Mouse (Mus musculus): Measurements from ENCODE around the gene Ppp1r1b.

The Ppp1r1b gene

DNA sequence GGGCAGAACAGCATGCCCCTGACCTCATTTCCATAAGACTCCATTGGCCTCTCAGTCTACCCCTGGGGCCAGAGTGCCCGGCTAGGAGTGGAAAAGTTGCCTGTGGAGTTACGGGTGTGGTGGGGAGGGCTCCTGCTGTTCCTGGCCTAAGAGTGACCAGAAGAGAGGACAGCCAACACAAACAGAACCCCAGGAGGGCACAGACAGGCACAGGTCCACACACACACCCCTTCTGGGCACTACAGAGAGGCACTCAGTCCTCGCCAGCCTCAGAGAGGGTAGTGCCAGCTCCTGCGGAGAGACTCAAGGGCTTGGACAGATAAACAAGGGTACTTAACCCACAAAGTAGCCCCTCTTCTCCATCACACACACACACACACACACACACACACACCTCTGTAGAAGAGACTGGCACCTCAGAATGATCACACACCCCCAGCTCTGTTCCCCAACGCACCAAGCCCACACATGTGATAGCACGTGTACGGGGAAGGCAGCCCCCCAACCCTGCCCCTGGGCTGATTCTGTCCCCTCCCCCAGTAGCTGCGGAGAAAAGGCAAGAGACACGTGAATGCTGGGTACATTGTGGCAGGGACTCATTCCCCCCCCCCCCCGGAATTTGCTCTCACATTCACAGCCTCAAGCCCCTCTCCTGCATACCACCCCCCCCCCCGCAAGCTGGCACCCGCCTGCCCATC is 670 bp upstream of the Ppp1r1b start:
- in situ Hi-C loops (cut with MboI) = no loop called here

DNA sequence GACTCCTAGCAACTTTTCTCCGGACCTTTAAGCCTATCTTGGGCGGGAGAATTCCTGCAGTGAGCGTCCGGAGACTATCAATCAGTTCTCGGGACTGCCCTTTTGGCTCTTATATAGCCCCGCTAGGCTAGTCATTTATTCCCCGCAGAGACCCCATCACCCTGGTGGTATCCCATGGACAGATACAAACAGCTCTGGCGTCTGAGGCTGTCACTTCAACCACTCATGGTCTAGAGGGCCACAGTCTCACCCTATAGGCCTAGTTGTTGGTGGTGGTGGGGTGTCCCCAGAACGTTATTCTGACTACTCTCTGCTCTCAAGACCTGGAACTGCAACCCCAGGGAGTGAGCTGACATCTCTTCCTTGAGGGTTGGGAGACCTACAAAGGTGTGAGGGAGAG is 1.1 kb downstream of the Ppp1r1b start:
- in situ Hi-C loops (cut with MboI) = no loop called here

GRCm38 (mm10) chr11:98352272-98352990 is 4.2 kb downstream of the Ppp1r1b start:
- in situ Hi-C loops (cut with MboI) = no loop called here

DNA sequence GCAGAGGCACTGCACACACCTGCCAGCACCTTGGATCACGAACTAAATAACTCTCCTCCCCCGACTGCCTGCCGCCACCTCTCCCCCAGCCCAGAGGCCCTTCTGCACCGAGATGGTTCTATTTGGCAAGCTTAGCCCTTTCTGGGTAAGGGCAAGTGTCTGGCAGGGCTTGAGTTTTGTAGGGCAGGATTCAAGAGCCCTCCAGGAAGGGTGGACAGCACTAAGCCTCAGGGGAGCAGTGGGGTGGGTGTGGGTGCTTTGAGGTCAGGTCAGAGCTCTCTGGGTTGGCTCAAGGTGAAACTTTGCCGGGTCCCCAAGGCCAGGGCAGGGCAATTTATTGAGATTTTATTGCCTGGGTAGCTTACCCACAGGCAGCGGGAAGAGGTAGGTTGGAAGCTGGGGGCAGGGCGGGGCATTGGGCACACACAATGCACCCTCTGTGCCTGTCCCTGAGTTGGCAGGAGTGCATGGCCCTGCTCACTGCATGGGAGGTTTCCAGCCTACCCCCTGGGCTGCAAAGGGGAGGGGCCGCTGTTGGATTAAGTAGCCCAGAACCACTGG is 5.5 kb downstream of the Ppp1r1b start:
- in situ Hi-C loops (cut with MboI) = no loop called here

GRCm38 (mm10) chr11:98354445-98354844 is 6.2 kb downstream of the Ppp1r1b start:
- in situ Hi-C loops (cut with MboI) = no loop called here

DNA sequence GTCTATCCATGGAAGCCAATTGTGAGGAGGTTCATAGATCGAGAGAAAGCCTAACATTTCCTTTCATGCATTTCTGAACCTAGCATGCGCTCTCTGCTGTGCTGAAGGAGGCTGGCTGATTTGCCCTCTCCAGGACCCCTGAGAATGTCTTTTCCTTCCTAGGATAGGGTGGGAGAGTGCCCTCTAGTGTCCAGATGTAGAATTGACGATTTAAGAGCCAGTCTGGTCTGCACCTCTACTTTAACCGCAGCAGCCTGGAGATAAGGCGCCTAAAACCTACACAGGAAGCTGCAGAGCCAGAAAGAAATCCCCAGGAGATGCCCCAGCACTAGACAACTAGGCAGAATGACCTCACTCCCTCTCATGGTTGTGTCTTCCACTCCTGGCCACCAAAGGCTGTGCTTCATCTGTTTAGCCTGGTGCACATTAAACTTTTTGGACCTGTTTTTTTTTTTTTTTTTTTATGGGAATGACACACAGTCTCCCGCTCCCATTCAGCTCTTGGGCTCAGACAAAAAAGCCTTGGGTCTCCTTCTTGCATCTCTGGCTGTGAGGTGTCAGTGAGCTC is 7.6 kb downstream of the Ppp1r1b start:
- in situ Hi-C loops (cut with MboI) = no loop called here

DNA sequence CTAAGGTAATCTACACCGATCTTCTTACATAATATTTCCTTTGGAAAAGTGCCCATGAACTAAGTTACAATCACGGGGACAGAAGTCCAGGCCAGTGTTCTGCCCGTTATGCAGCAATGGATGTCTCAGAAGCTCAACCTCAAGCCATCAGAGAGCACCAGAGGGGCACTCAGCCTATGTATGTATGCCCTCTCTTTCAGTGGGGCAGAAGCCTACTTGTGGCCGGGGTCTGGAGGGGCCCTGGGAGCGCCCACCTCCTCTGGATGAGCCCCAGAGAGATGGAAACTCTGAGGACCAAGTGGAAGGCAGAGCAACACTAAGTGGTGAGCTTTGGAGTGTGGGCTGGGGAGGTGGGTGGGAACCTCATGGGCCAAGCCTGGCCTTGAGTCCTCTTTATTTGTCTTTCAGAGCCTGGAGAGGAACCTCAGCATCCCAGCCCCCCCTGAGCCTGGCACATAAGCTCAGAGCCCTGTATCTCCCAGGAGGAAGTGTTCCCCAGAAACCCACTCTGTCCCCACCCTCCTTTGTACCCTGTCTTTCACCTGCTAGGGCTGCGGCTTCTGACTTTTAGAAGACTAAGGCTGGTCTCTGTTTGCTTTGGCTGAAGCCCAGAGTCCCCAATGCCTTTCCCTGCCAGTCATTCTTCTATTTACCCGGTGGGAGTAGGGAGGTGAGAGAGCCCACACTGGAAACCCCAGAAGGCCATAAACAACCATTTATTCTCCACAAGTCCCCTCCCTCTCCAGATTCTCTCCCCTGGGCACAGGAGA is 8.6 kb downstream of the Ppp1r1b start:
- in situ Hi-C loops (cut with MboI) = no loop called here

GRCm38 (mm10) chr11:98357396-98358160 is 9.4 kb downstream of the Ppp1r1b start:
- in situ Hi-C loops (cut with MboI) = no loop called here

- in situ Hi-C loops (cut with MboI) = no loop called here
Measured at GRCm38 (mm10) chr11:98358161-98359083, 10.2 kb downstream of the Ppp1r1b start, which contains the start of gene Stard3. Gene Stard3, plus strand, starts transcription at chr11:98358368.

- in situ Hi-C loops (cut with MboI) = no loop called here
Measured at GRCm38 (mm10) chr11:98360866-98361521, 12.8 kb downstream of the Ppp1r1b start.

- in situ Hi-C loops (cut with MboI) = no loop called here
Measured at GRCm38 (mm10) chr11:98363817-98364216, 15.6 kb downstream of the Ppp1r1b start.

DNA sequence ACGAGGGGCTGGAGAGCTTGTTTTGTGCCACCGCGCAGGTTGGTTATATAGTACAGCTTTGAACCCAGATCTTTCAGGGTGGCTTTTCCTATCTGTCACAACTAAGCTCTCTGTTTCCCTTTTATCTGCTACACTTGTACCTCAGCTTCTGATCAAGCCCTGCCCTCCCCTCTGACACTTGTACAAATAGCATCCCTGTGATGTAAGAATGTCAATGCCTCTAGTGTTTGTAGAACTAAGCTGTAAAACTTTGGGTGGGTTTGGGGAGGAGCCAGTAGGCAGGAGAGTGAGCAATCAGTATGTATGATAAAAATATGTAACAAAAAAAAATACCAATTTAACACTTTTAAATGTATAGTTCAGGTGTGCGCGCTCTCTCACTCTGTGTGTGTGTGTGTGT is 16.2 kb downstream of the Ppp1r1b start:
- in situ Hi-C loops (cut with MboI) = no loop called here

DNA sequence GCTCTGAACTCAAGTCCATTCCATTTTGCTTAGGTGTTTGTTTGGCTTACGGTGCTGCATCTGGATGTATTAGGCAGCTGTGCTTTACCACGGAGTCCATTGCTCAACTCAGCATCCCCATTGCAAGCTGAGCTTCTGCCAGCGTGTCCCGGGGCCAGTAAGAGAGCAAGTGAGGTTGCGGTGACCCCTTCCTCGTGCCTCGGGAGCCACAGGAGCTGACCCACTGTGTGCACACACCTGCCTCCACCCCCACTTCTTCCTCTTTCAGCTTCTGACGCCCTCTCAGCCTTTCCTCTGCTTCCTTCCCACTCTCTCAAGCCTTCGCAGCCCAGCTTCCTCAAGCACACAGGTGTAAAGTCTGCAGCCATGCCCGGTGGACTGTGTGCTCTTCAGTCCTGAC is 18.1 kb downstream of the Ppp1r1b start:
- in situ Hi-C loops (cut with MboI) = no loop called here

DNA sequence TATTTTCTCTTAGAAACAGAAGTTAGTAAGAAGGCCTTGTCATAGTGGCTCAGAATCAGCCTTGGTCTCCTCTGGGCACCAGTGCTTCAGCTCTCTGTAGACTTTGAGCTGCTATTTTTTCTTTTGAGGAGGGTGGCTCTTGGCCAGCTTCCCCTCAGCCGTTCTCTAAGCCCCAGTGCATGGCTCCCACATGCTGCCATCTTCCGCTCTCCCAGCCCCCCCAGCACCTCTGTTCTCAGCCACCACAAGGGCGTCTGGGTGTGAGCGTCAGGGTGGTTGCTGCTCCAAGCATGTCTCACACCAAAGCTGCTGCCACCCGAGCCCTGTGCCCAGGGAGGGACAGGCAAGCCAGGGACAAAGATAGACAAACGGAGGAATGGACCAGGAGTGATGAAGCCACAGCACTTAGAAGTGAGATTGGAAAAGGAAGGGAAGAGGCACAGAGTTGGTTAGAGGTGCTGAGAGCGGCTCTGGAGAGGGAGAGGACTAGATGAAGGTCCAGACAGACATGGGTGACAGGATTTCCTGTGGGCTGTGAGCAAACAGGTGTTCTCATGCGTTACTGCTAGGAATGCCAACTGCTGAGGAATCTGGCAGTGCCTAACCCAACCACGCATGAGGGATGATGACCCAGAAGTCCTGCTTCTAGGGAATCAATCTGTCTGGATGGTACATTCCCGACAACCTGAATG is 19.1 kb downstream of the Ppp1r1b start:
- in situ Hi-C loops (cut with MboI) = no loop called here

DNA sequence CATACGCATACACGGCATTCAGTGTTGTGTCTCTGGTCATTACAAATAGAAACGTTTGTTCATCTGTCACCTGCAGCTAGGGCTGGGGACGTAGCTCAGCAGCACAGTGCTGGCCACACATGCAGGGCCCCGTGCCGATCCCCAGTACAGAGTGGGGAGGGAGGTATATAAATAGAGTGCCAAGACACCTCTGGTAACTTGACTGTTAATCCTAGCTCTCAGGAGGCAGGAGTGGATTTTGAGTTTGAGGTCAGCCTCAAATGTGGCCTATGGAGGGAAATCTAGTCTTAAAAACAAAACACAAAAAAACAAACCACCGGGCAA is 19.6 kb downstream of the Ppp1r1b start:
- in situ Hi-C loops (cut with MboI) = no loop called here

GRCm38 (mm10) chr11:98369337-98369736 is 21.1 kb downstream of the Ppp1r1b start:
- in situ Hi-C loops (cut with MboI) = no loop called here

GRCm38 (mm10) chr11:98370588-98370987 is 22.4 kb downstream of the Ppp1r1b start:
- in situ Hi-C loops (cut with MboI) = no loop called here

GRCm38 (mm10) chr11:98371556-98372240 is 23.5 kb downstream of the Ppp1r1b start:
- in situ Hi-C loops (cut with MboI) = no loop called here

GRCm38 (mm10) chr11:98372406-98372805 is 24.2 kb downstream of the Ppp1r1b start:
- in situ Hi-C loops (cut with MboI) = no loop called here

Measured in mature B cell (primary cell).